Mouse (Mus musculus) hindbrain, embryonic 11.5 days (tissue): ENCODE data around the gene Kank1. TPM values are rescaled to one million over a fixed set of nuclear protein-coding genes. Genes with fewer than 3 reads are reported as not detected.
A peak's percentile ranks its signal among the peaks of the same experiment; 100 is the strongest.

Source experiments
- ATAC-seq: fragments of 200-750 bp; cut with Nextera tagmentation; 2 replicates; pipeline ENCODE4 v1.8.0; 2017; ENCODE audit warnings: mild to moderate bottlenecking, moderate TSS enrichment, moderate library complexity; ENCODE audit not compliant: low FRiP score
- DNase-seq: peaks from one replicate; pipeline ENCODE4 v3.0.0-alpha.2; 2015; ENCODE audit warnings: low spot score
- H3K27ac ChIP-seq: fragments of 300-500 bp; sonication (generic); 2 replicates; pipeline ENCODE4 v1.5.1; 2014; ENCODE audit warnings: mild to moderate bottlenecking, low read depth, low read length
- H3K27me3 ChIP-seq: fragments of 300-500 bp; sonication (generic); 2 replicates; pipeline ENCODE4 v1.6.1; 2014; ENCODE audit warnings: mild to moderate bottlenecking, low read length, moderate library complexity, mixed read lengths; ENCODE audit not compliant: control insufficient read depth, insufficient read depth
- H3K36me3 ChIP-seq: fragments of 300-500 bp; sonication (generic); 2 replicates; pipeline ENCODE4 v1.6.1; 2014; ENCODE audit warnings: mild to moderate bottlenecking, low read length, moderate library complexity, mixed read lengths; ENCODE audit not compliant: control insufficient read depth, insufficient read depth
- H3K4me1 ChIP-seq: fragments of 300-500 bp; sonication (generic); replicated peaks from 2 replicates; pipeline ENCODE4 v1.6.1; 2014; ENCODE audit warnings: low read length, mixed read lengths; ENCODE audit not compliant: control insufficient read depth, insufficient read depth
- H3K4me2 ChIP-seq: fragments of 300-500 bp; sonication (generic); replicated peaks from 2 replicates; pipeline ENCODE4 v1.6.1; 2014; ENCODE audit warnings: mild to moderate bottlenecking, low read depth, low read length
- H3K4me3 ChIP-seq: fragments of 300-500 bp; sonication (generic); 2 replicates; pipeline ENCODE4 v1.5.1; 2014; ENCODE audit warnings: low read depth, low read length
- H3K9ac ChIP-seq: fragments of 300-500 bp; sonication (generic); 2 replicates; pipeline ENCODE4 v1.6.1; 2014; ENCODE audit warnings: low read depth, low read length
- H3K9me3 ChIP-seq: fragments of 300-500 bp; sonication (generic); 2 replicates; pipeline ENCODE4 v1.6.1; 2016; ENCODE audit warnings: low read length; ENCODE audit not compliant: control insufficient read depth
- WGBS: fragments of 180-500 bp; shearing (Covaris S2); extraction: QIAGEN DNeasy Blood & Tissue Kit; methylation state at CpG from one replicate; pipeline ENCODE4 v1.1.7; 2014; 5-methylcytosine and 5-hydroxymethylcytosine counted together
- polyA plus RNA-seq: library from polyadenylated mRNA; unstranded; fragments of >200 nt; fragmentation: Nextera tagmentation; extraction: Ambion mirVana; gene quantifications from 2 replicates; pipeline ENCODE4 v1.2.1, GENCODE M21; 2014

Kank1 gene
- polyA plus RNA-seq, 1 experiment from 2014 or later = 12.0 TPM

GRCm38 (mm10) chr19:25374926-25375325, 138.2 kb downstream of the Kank1 start:
- H3K9ac ChIP-seq = 0 out of 2 replicates have a peak overlapping the region, but pooled peaks have one; percentile 40
- no peak overlapping the region for H3K4me2 ChIP-seq
- DNase-seq (no peak), ATAC-seq (no peak)
- 11% methylated on average over 12 of the region's 12 CpGs for WGBS
- H3K4me1 ChIP-seq = 0 out of 2 replicates have a peak, but pooled peaks cover 2% of the 10 kb centered on the region
- H3K36me3 ChIP-seq = no peaks in the 10 kb centered on the region
- H3K9me3 ChIP-seq = no peaks in the 10 kb centered on the region
- no peaks in the 10 kb centered on the region for H3K27me3 ChIP-seq
- 0 out of 2 replicates have a peak overlapping the region, but pooled peaks have one; percentile 30 for H3K27ac ChIP-seq
- H3K4me3 ChIP-seq = no peak overlapping the region

DNA sequence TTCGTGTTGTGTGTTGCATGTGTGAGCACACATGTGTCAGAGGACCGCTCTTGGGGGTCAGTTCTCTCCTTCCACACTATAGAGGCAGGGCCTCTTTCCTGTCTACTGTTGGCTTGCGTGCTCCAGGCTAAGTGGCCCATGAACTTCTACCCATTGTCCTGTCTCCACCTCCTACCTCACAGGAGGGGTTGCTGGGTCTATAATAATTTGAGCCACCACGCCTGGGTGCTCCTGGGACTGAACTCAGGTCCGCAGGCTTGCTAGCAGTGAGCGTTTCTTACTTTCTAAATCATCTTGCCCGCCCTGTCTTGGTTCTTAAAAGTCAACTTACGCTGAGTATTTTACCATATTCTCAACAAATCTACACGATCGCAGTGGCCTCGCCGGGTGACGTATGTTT, 140.1 kb downstream of the Kank1 start:
- Histone ChIP-seq H3K9me3 (no peaks in the 10 kb centered on the region), H3K4me3 (no peak overlapping the region), H3K9ac (no peak overlapping the region), H3K36me3 (no peaks in the 10 kb centered on the region), H3K27me3 (no peaks in the 10 kb centered on the region), H3K27ac (no peak overlapping the region), H3K4me2 (no peak overlapping the region), H3K4me1 (0 out of 2 replicates have a peak, but pooled peaks cover 2% of the 10 kb centered on the region)
- WGBS = 88% methylated on average over 13 of the region's 13 CpGs
- ATAC-seq = no peak
- no peak for DNase-seq

DNA sequence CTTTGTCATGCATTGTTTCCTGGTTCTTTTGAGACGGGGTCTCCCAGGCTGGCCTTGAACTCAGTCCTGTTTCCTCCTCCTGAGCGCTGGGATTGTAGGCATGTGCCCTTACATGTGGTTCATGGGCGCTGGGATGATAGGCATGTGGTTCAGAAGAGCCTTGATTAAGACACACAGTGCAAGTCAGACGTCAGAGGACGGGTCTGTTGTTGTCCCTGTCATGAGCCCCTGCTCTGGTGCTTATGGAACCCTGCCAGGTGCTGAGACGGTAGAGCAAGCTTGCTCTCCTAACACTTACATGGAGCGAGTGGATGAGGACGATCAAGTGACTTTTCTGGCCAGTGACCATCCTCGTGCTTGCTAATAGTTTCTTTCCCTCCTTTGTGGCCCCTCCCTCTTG, 143.9 kb downstream of the Kank1 start:
- Histone ChIP-seq H3K9me3 (no peaks in the 10 kb centered on the region), H3K4me1 (no peaks in the 10 kb centered on the region), H3K27me3 (no peaks in the 10 kb centered on the region), H3K4me2 (no peak overlapping the region), H3K36me3 (no peaks in the 10 kb centered on the region), H3K4me3 (no peak overlapping the region), H3K9ac (no peak overlapping the region), H3K27ac (no peak overlapping the region)
- no peak for DNase-seq
- WGBS = 83% methylated on average over 9 of the region's 9 CpGs
- no peak for ATAC-seq

GRCm38 (mm10) chr19:25381972-25382371, 145.2 kb downstream of the Kank1 start:
- Histone ChIP-seq H3K9me3 (no peaks in the 10 kb centered on the region), H3K4me1 (no peaks in the 10 kb centered on the region), H3K4me2 (no peak overlapping the region), H3K9ac (no peak overlapping the region), H3K27ac (no peak overlapping the region), H3K36me3 (no peaks in the 10 kb centered on the region), H3K27me3 (no peaks in the 10 kb centered on the region), H3K4me3 (no peak overlapping the region)
- no peak for DNase-seq
- WGBS = 41% methylated on average over 7 of the region's 7 CpGs
- no peak for ATAC-seq

DNA sequence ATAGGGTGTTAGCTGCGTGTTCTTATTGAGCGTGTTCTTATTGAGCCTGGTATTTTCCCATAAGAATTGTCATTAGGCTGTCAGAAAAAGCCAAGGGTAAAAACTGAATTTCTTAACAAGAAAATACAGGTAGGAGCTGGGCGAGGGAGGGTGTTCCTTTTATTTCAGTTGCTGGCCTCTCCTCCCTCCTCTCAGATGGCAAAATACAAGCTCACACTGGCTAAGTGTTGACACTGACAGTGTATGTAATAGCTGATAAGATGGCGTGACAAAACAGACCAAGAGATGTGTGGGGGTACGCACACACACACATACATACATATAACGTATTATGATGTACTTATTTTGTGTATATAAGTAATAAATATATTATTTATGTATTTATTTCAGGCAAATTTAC, 145.7 kb downstream of the Kank1 start:
- Histone ChIP-seq H3K27ac (no peak overlapping the region), H3K4me3 (no peak overlapping the region), H3K36me3 (no peaks in the 10 kb centered on the region), H3K9ac (no peak overlapping the region), H3K27me3 (no peaks in the 10 kb centered on the region), H3K9me3 (no peaks in the 10 kb centered on the region), H3K4me1 (no peaks in the 10 kb centered on the region), H3K4me2 (no peak overlapping the region)
- no peak for ATAC-seq
- DNase-seq = no peak
- WGBS = 78% methylated on average over 6 of the region's 6 CpGs

- no peak overlapping the region for H3K9ac ChIP-seq
- no peaks in the 10 kb centered on the region for H3K4me1 ChIP-seq
- H3K27me3 ChIP-seq = no peaks in the 10 kb centered on the region
- H3K27ac ChIP-seq = no peak overlapping the region
- DNase-seq = peak; percentile 52
- H3K4me2 ChIP-seq = no peak overlapping the region
- no peak overlapping the region for H3K4me3 ChIP-seq
- H3K36me3 ChIP-seq = no peaks in the 10 kb centered on the region
- WGBS = 16% methylated on average over 12 of the region's 12 CpGs
- no peaks in the 10 kb centered on the region for H3K9me3 ChIP-seq
- ATAC-seq = no peak
Observed at GRCm38 (mm10) chr19:25383386-25384146, 146.8 kb downstream of the Kank1 start.

GRCm38 (mm10) chr19:25385981-25386380, 149.2 kb downstream of the Kank1 start:
- H3K27me3 ChIP-seq = no peaks in the 10 kb centered on the region
- DNase-seq (no peak), ATAC-seq (no peak)
- WGBS = 78% methylated on average over 8 of the region's 8 CpGs
- no peak overlapping the region for H3K4me2 ChIP-seq
- no peaks in the 10 kb centered on the region for H3K9me3 ChIP-seq
- no peak overlapping the region for H3K4me3 ChIP-seq
- H3K36me3 ChIP-seq = no peaks in the 10 kb centered on the region
- no peaks in the 10 kb centered on the region for H3K4me1 ChIP-seq
- no peak overlapping the region for H3K27ac ChIP-seq
- no peak overlapping the region for H3K9ac ChIP-seq

DNA sequence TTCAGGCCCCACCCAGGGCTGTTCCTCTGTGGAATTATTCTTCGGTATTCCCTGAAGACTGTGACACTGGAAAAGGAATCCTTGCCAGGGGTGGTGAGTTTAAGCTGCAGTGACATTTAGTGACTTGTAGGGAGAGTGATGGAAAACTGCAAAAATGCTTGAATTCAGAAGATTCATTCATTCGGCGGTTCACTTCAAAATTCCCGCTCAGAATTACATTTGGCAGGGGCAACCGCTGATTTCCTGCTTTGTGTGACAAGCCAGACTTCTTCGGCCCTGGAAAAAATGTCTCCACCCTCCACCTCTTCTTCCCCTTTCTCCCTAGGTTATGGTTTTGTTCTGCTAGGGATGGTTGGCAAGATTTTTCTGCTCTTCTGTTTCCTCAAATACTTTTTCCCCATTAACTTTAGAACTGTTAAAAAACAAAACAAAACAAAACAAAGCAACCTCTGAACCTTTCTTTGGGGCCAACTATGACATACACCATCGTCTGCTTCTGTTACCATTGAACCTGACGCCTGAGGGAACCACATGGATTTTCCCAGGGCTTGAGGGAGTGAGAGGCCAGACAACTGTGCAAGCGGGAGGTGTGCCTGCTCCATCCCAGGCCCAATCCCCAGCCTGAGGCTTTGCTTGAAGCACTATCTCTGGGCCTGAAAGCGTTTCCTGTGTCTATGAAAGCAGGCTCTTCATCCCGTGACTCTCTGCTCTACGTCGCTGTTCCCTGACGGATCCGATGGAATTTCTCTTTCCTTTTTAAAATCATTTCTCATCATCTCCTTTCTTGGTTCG, 150.1 kb downstream of the Kank1 start:
- Histone ChIP-seq H3K9me3 (no peaks in the 10 kb centered on the region), H3K4me1 (no peaks in the 10 kb centered on the region), H3K4me2 (no peak overlapping the region), H3K36me3 (no peaks in the 10 kb centered on the region), H3K4me3 (no peak overlapping the region), H3K27ac (no peak overlapping the region), H3K9ac (no peak overlapping the region), H3K27me3 (no peaks in the 10 kb centered on the region)
- DNase-seq = no peak
- ATAC-seq = no peak
- WGBS = 89% methylated on average over 16 of the region's 16 CpGs
